Mouse (Mus musculus): Measurements from ENCODE around the gene Cd69. TPM values are rescaled to one million over a fixed set of nuclear protein-coding genes. Genes with fewer than 3 reads are reported as not detected.

Gene Cd69
- total and polyA plus RNA-seq, 3 experiments: not detected

- peak overlapping the region; percentile 16 to 51 for H3K4me3 ChIP-seq (ENCODE audit: control insufficient read depth in 1 of 2, insufficient read depth in 1 of 2, low read depth in 2 of 2, low read length in 2 of 2)
- peak overlapping the region; percentile 79 for H3K9ac ChIP-seq (ENCODE audit: control insufficient read depth, low read depth, low read length, poor library complexity, severe bottlenecking)
- DNase-seq (ENCODE audit: low read depth, low spot score): peak; percentile 70
- no peaks in the 10 kb centered on the region for H3K9me3 ChIP-seq (replicated peaks; ENCODE audit: insufficient read depth, low read length)
- no peaks in the 10 kb centered on the region for H3K27me3 ChIP-seq (ENCODE audit: control insufficient read depth in 1 of 2, insufficient read depth in 2 of 2, low read length in 2 of 2)
- peaks cover 39 to 66% of the 10 kb centered on the region in 2 experiments for H3K4me1 ChIP-seq (ENCODE audit: control insufficient read depth in 1 of 2, insufficient read depth in 2 of 2, low read length in 2 of 2)
- peak; percentile 17; the same call in 1 of the 2 replicates for TF ChIP-seq SMC3 (IDR thresholded peaks at IDR 0.05; ENCODE audit: low read depth, low read length)
- no peak for TF ChIP-seq CTCF (IDR thresholded peaks at IDR 0.05 in 2 of 3, conservative IDR thresholded peaks at IDR 0.05 in 1 of 3; ENCODE audit: control insufficient read depth in 1 of 3, insufficient read depth in 1 of 3, low read depth in 2 of 3, low read length in 3 of 3, poor library complexity in 1 of 3, severe bottlenecking in 1 of 3)
- TF ChIP-seq ZKSCAN1 (IDR thresholded peaks at IDR 0.05; ENCODE audit: low read depth, low read length): no peak
- TF ChIP-seq POLR2AphosphoS2 (IDR thresholded peaks at IDR 0.05; ENCODE audit: low read length): no peak
- peak; percentile 74 for TF ChIP-seq ZMIZ1 (IDR thresholded peaks at IDR 0.05; ENCODE audit: low read depth, low read length)
- peak; percentile 34; the same call in 1 of the 2 replicates for TF ChIP-seq CHD2 (IDR thresholded peaks at IDR 0.05; ENCODE audit: low read length)
- TF ChIP-seq TBP (IDR thresholded peaks at IDR 0.05; ENCODE audit: low read depth, low read length): peak; percentile 53; the same call in 1 of the 2 replicates
- TF ChIP-seq EP300 (IDR thresholded peaks at IDR 0.05; ENCODE audit: low read depth in 1 of 2, low read length in 2 of 2): peak; percentile 19 to 25; a peak in 3 of 4 replicates
- TF ChIP-seq NELFE (IDR thresholded peaks at IDR 0.05; ENCODE audit: low read depth, low read length): 0 out of 2 replicates have a peak, but pooled peaks have one; percentile 25
- TF ChIP-seq MYB (IDR thresholded peaks at IDR 0.05; ENCODE audit: low read depth, low read length): peak; percentile 44; the same call in 1 of the 2 replicates
- no peak for TF ChIP-seq MYC (IDR thresholded peaks at IDR 0.05; ENCODE audit: low read depth, low read length)
- peak overlapping the region; percentile 100 for H3K27ac ChIP-seq (ENCODE audit: control insufficient read depth, low read depth, low read length)
- H3K36me3 ChIP-seq (ENCODE audit: control insufficient read depth in 1 of 2, insufficient read depth in 2 of 2, low read length in 2 of 2): peaks cover 0 to 67% of the 10 kb centered on the region in 2 experiments; a peak in 2 of 4 replicates
- peaks cover 5% of the 10 kb centered on the region for H3K79me2 ChIP-seq (ENCODE audit: control insufficient read depth, insufficient read depth, low read length, poor library complexity)
These were observed 41.8 kb downstream of the Cd69 start for GRCm38 (mm10) chr6:129233366-129233954.

- H3K4me3 ChIP-seq (ENCODE audit: control insufficient read depth in 1 of 2, insufficient read depth in 1 of 2, low read depth in 2 of 2, low read length in 2 of 2): no peak overlapping the region; a peak in 1 of 4 replicates
- peak; percentile 97 for DNase-seq (ENCODE audit: low read depth, low spot score)
- peak overlapping the region; percentile 100 for H3K27ac ChIP-seq (ENCODE audit: control insufficient read depth, low read depth, low read length)
- peaks cover 43 to 66% of the 10 kb centered on the region in 2 experiments for H3K4me1 ChIP-seq (ENCODE audit: control insufficient read depth in 1 of 2, insufficient read depth in 2 of 2, low read length in 2 of 2)
- H3K79me2 ChIP-seq (ENCODE audit: control insufficient read depth, insufficient read depth, low read length, poor library complexity): peaks cover 5% of the 10 kb centered on the region
- H3K9me3 ChIP-seq (replicated peaks; ENCODE audit: insufficient read depth, low read length): no peaks in the 10 kb centered on the region
- H3K9ac ChIP-seq (ENCODE audit: control insufficient read depth, low read depth, low read length, poor library complexity, severe bottlenecking): peak overlapping the region; percentile 62
- H3K36me3 ChIP-seq (ENCODE audit: control insufficient read depth in 1 of 2, insufficient read depth in 2 of 2, low read length in 2 of 2): peaks cover 0 to 70% of the 10 kb centered on the region in 2 experiments; a peak in 2 of 4 replicates
- no peaks in the 10 kb centered on the region for H3K27me3 ChIP-seq (ENCODE audit: control insufficient read depth in 1 of 2, insufficient read depth in 2 of 2, low read length in 2 of 2)
- TF ChIP-seq GABPA (IDR thresholded peaks at IDR 0.05; ENCODE audit: low read depth, low read length) (no peak), TBP (IDR thresholded peaks at IDR 0.05; ENCODE audit: low read depth, low read length) (peak; percentile 87), MAZ (IDR thresholded peaks at IDR 0.05; ENCODE audit: low read depth, low read length) (no peak), MEF2A (IDR thresholded peaks at IDR 0.05; ENCODE audit: extremely low read depth, insufficient replicate concordance, low read depth, low read length, poor library complexity, severe bottlenecking) (no peak), USF2 (IDR thresholded peaks at IDR 0.05; ENCODE audit: borderline replicate concordance in 1 of 2, insufficient read depth in 1 of 2, low read depth in 1 of 2, low read length in 2 of 2) (no peak), NRF1 (IDR thresholded peaks at IDR 0.05; ENCODE audit: insufficient read depth, low read depth, low read length, poor library complexity, severe bottlenecking) (no peak), POLR2AphosphoS5 (IDR thresholded peaks at IDR 0.05; ENCODE audit: borderline replicate concordance, low read depth, low read length) (no peak), POLR2A (IDR thresholded peaks at IDR 0.05; ENCODE audit: control insufficient read depth in 1 of 2, insufficient read depth in 1 of 2, low read depth in 1 of 2, low read length in 2 of 2, poor library complexity in 1 of 2) (peak in 1 of 2 experiments; percentile 54; a peak in 1 of 4 replicates), GATA1 (IDR thresholded peaks at IDR 0.05; ENCODE audit: low read depth, low read length) (peak; percentile 84), MAFK (IDR thresholded peaks at IDR 0.05; ENCODE audit: borderline replicate concordance, low read depth, low read length) (no peak), ZMIZ1 (IDR thresholded peaks at IDR 0.05; ENCODE audit: low read depth, low read length) (peak; percentile 88), CTCF (IDR thresholded peaks at IDR 0.05 in 2 of 3, conservative IDR thresholded peaks at IDR 0.05 in 1 of 3; ENCODE audit: control insufficient read depth in 1 of 3, insufficient read depth in 1 of 3, low read depth in 2 of 3, low read length in 3 of 3, poor library complexity in 1 of 3, severe bottlenecking in 1 of 3) (no peak), BHLHE40 (IDR thresholded peaks at IDR 0.05; ENCODE audit: borderline replicate concordance, low read depth, low read length) (no peak), JUND (IDR thresholded peaks at IDR 0.05; ENCODE audit: low read depth, low read length) (peak; percentile 73; the same call in 1 of the 2 replicates), MYB (IDR thresholded peaks at IDR 0.05; ENCODE audit: low read depth, low read length) (peak; percentile 99), EP300 (IDR thresholded peaks at IDR 0.05; ENCODE audit: low read depth in 1 of 2, low read length in 2 of 2) (peak; percentile 96 to 98), KAT2A (conservative IDR thresholded peaks at IDR 0.05; ENCODE audit: low read depth, low read length) (0 out of 2 replicates have a peak, but pooled peaks have one; percentile 17), SMC3 (IDR thresholded peaks at IDR 0.05; ENCODE audit: low read depth, low read length) (no peak), MXI1 (IDR thresholded peaks at IDR 0.05; ENCODE audit: low read depth, low read length) (no peak), E2F4 (IDR thresholded peaks at IDR 0.05; ENCODE audit: borderline replicate concordance, low read depth, low read length) (peak; percentile 64; the same call in 1 of the 2 replicates), TCF12 (IDR thresholded peaks at IDR 0.05; ENCODE audit: low read depth, low read length) (peak; percentile 95), ZC3H11A (IDR thresholded peaks at IDR 0.05; ENCODE audit: low read depth, low read length) (no peak), RAD21 (IDR thresholded peaks at IDR 0.05; ENCODE audit: low read depth, low read length) (no peak)
These were observed 42.4 kb downstream of the Cd69 start for GRCm38 (mm10) chr6:129232842-129233205.
